Mouse (Mus musculus): ENCODE data around the gene Hist1h2bh.
"Not testable (repeated sequence)": the region's sequence is repeated elsewhere in the genome, so short reads cannot be mapped to it uniquely, and the experiment has no call there.

Hist1h2bh gene

DNA sequence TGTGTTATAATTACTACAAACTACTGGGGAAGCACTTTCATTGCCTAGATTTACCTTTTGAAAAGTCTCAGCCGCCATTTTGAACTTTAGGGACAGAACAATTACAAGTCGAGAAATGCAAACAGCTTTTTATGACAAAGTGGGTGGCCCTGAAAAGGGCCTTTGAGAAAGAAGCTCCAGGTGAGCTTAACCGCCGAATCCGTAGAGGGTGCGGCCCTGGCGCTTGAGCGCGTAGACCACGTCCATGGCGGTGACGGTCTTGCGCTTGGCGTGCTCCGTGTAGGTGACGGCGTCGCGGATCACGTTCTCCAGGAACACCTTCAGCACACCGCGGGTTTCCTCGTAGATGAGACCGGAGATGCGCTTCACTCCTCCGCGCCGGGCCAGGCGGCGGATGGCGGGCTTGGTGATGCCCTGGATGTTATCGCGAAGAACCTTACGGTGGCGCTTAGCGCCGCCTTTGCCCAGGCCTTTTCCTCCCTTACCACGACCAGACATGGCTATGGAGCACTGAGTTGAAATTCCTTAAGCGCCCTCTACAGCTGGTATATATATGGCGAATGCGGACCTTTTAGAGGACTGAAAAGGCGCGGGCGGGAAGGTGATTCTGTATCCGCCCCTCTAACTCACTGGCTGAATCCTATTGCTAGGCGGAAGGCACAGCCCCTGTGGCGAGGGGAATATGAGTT lies 8.1 kb upstream of the Hist1h2bh start, which contains the start of gene Hist1h4f:
Gene Hist1h4f, minus strand, starts transcription at position 503 of the 689 bp plus-strand sequence.
- peak; percentile 85 to 89 for DNase-seq

DNA sequence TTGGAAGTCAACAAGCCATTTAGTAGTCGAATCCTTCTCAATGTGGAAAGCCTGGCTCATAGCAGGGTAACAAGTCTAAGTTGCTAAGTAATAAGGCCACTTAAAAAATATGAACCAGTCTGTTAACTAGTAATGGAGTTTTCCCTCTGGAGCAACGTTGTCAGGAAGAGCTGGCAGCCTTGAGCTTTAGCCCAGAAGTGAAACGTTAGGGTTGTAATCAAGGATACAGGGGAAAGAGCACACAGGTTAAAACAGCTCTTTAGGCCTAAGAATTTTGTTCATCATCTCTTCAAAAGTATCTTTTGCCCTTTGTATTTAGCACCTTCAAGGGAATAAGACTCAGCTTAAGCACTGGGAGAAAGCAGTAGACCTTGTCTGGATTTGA lies 7.6 kb upstream of the Hist1h2bh start:
- DNase-seq: no peak

- no peak for DNase-seq
These were observed 3.5 kb upstream of the Hist1h2bh start for GRCm38 (mm10) chr13:23546694-23547093.

- DNase-seq: peak in 1 of 2 experiments; percentile 42
These were observed 1.6 kb upstream of the Hist1h2bh start for GRCm38 (mm10) chr13:23544787-23545120.

DNA sequence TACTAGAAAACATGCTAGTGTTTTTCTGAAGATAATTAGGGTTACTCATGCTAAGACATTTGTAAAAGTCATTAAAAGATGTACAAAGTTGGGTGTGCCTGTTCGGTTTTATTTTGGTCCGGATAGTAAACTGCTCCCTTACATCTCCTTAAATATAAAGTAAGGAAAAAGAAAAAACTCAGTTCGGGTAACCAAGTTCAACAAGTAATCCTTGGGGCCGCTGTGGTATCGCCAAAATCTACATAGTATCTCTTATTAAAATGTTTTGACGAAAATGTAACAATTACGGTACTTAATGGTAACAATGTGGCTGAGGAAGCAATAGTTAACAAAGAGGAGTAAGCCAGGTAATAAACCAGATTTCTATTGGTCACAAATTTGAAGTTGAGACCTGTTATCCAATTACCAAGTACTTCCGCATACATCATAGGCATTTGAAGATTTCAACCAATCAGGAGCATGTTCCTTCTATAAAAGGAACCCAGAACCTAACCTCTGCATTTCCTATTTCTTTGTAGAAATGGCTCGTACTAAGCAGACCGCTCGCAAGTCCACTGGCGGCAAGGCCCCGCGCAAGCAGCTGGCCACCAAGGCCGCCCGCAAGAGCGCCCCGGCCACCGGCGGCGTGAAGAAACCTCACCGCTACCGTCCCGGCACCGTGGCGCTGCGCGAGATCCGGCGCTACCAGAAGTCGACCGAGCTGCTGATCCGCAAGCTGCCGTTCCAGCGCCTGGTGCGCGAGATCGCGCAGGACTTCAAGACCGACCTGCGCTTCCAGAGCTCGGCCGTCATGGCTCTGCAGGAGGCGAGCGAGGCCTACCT lies 984 bp upstream of the Hist1h2bh start, which contains the start of gene Hist1h3f:
Gene Hist1h3f, plus strand, starts transcription at position 88 of the 822 bp plus-strand sequence.
- peak; percentile 49 to 79 for DNase-seq

DNA sequence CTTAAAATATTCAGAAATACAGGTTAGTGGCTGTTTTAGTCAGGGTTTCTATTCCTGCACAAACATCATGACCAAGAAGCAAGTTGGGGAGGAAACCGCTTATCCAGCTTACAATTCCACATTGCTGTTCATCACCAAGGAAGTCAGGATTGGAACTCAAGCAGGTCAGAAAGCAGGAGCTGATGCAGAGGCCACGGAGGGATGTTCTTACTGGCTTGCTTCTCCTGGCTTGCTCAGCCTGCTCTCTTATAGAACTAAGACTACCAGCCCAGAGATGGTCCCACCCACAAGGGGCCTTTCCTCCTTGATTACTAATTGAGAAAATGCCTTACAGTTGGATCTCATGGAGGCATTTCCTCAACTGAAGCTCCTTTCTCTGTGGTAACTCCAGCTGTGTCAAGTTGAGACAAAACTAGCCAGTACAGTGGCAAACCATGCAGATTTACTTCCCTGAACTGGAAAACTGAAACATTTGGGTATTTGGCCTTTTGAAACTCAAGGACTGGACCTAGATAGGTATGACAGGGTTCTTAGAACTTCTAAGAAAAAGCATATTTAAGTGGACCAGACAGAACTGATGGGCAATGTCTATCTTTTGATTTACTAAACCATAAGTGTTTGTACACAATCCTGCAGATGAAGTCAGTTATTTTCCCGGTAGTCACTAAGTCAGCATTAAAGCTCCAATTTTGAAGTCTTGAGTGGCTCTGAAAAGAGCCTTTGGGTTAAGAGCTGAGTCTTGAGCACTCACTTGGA lies 789 bp downstream of the Hist1h2bh start:
- not testable (repeated sequence) for DNase-seq

DNA sequence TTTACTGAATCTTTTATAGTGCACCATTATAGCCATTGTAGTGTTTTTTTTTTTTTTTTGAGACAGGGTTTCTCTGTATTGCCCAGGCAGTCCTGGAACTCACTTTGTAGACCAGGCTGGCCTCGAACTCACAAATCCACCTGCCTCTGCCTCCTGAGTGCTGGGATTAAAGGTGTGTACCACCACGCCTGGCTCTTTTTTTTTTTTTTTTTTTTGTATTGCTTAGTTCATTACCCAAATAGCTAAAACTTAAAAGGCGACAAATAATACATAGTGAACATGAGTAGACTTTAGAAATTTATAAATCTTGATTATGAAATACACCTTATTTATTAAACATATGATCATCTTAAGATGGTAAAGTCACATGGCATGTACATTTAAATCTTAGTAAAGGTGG lies 1.7 kb downstream of the Hist1h2bh start:
- no peak for DNase-seq

DNA sequence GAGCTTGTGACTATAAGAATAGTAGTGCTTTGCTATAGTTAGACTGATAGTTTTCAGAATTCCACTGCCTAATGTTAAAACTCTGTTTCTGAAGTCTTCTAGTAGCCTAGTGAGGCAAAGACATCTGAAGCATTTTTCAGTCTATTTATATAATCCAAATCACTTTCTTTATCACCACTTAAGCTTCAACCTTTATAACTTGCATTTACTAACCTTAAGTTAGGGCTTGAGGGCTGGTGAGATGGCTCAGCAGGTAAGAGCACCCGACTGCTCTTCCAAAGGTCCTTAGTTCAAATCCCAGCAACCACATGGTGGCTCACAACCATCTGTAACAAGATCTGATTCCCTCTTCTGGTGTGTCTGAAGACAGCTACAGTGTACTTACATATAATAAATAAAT lies 3.4 kb downstream of the Hist1h2bh start:
- DNase-seq: not testable (repeated sequence)

DNA sequence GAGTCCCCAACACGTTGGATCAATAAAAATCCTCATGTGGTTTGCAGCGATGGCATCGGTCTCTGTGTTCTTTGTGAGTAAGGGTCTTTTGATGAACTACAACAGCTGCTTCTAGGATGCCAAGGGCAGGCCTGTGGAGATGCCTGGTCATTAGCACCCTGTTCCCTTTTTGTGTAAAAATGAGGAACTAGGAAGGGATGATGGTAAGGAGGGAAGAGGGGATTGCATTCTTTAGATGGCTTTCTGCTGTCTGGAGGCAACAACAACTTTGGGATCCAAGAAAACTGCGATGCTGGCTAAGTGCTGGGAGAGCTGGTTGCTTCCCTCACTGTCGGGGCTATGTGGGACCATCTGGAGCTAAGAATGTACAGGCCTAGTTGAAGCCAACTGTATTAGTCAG lies 4.9 kb downstream of the Hist1h2bh start:
- no peak for DNase-seq

DNA sequence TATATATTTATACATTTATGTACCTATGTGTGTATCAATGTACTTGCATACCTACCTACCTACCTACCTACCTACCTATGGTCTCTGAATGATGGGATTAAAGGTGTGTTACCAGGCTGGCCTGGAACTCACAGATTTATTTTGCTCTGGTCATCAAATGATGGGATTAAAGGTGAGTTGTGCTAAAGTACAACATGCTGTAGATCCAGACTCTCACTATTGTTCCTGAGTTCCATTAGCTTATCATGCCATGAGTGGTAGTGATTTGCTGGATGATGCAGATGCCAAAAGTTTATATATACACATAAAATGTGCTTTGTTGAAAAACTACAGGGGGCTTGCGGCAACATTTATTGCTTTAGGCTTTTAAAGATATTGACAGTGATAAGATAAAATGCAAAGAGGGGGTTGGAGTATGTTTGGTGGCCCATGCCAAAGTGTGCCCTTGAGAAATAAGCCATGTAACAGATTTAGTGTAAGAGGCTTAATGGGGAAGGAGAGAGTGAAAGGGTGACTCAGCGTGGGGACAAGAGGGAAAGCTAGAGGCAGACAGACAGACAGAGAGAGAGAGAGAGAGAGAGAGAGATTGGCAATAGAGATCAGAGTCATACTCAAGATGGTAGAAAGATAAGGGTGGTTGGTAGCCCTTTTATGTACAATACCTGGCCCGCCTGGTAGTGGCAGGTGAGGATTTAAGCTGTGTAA lies 6.0 kb downstream of the Hist1h2bh start:
- no peak for DNase-seq

DNA sequence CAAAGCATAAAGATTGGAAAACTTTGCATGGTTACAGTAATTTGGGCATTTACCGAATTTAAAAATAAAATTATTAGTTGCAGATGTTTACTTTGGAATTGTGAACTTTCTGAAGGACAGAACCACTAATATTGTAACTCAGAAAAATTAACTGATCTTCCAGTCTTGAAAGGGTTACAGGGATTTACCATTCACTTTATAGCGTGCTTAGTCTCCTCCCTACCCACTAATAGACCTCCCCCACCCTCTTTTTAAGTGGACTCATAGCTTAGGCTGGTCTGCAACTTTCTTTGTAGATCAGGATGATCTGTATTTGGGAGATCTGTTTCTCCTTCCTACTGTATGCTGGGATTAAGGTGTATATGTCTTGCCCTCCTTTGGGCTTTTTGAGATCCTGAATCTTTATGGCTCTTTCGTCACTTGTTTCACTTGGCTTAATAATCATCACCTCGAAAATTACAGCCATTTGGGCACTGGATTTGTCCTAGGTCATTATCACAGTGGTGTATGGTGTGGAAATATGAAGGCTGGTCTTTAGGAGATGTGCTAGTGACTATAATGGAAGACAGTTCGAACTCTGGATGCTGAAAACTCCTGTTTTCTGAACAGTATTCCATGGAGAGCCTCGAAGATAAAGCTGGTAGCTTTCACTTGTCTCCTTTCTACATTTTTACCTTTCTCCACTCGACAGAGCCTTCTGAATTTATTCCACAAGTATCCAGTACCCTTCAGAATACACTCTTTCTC lies 6.9 kb downstream of the Hist1h2bh start:
- DNase-seq: no peak

DNA sequence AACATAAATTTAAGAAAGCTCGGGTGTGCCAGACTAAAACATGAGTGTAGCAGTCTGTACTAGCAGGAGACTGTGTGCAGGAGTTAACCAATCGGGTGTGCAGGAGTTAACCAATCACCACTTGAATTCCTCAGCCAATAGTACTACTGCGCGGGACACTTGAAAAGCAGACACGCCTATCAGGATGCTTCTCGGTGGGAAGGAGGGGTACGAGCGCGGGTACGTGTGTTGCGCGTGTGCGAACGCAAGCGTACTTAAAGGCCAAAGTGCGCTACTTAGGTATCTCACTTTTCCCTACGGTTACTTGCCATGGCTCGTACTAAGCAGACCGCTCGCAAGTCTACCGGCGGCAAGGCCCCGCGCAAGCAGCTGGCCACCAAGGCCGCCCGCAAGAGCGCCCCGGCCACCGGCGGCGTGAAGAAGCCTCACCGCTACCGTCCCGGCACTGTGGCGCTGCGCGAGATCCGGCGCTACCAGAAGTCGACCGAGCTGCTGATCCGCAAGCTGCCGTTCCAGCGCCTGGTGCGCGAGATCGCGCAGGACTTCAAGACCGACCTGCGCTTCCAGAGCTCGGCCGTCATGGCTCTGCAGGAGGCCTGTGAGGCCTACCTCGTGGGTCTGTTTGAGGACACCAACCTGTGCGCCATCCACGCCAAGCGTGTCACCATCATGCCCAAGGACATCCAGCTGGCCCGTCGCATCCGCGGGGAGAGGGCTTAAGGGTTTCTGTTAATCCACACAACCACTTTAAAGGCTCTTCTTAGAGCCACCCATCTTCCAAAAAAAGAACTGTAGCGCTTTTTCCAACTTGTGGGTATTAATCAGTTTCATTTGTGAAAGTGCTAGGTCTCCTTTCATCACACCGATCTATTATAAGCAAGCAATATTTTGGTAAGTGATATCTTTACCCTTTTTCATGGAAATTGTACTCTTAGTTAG lies 7.8 kb downstream of the Hist1h2bh start, which contains the start of gene Hist1h3g:
Gene Hist1h3g, plus strand, starts transcription at position 286 of the 939 bp plus-strand sequence.
- DNase-seq: peak; percentile 81 to 88

DNA sequence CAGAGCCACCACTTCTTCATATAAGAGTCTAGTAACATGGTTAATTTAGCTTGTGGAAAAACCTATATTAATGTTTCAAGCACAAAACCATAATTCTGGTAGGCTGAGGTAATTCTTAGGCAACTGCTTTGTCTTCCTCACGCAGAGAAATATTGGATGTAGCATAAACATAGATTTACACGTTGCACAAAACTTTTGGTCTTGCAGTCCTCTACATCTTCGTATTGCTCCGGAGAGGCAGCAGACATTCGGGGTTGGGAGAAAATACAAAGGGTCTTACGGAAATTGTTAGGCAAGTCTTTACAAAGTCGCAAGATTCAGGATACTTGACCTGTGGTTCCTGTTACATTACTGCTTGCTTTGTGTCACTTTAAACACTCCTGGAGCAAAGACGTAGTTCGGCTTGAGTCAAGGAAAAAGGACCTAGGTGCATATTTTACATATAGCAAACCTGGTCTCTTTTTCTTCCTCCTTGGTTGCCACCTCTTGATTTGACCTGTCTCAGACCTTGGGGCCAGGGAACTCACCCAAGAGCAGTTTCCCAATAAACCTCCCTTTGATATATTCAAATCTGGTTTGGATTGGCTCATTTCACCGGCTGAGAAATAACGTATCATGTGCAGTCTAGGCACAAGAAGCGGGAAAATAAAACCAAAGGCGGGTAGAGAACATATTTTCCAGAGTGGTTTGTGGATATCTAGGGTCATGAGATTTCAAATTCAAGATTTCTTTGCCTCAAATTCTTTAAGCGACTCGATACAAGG lies 8.6 kb downstream of the Hist1h2bh start:
- DNase-seq: no peak

- DNase-seq: peak; percentile 66 to 77
These were observed 9.4 kb downstream of the Hist1h2bh start, which contains the start of gene Hist1h2af for GRCm38 (mm10) chr13:23533560-23534367. Gene Hist1h2af (plus strand): TSS chr13:23533906.

DNA sequence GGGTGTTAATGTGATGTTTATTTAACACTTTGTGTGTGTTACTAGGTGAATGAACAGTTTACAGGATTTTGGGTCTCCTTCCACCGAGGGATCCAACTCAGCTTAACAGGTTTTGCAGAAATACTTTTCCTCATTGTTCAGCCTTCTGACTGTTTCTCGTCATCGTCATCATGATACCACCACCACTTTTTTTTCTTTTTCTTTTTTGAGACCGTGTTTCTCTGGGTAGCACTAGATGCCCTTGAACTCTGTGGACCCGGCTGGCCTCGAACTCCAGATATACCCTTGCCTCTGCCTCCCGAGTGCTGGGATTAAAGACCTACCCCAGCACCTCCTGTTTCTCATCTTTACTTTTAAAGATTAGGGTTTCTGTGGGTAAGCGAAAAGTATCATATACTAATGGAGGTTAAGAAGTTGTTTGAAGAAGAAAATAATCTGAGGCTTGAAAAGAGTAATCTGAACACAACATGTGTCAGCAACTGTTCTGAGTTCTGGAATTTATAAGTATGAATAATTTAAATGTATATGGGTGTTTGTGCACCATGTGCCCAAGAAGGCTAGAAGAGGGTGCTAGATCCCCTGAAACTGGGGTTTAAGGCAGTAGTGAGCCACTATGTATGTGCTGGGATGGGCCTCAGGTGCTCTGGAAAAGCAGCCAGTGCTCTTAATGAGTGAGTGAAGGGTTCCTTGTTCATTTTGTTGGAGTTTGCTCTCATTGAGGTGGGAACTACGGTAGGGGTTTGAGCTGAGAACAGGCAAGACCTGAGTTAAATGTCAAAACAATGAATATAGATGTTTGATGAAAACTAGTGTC lies 10.7 kb downstream of the Hist1h2bh start:
- DNase-seq: no peak

DNA sequence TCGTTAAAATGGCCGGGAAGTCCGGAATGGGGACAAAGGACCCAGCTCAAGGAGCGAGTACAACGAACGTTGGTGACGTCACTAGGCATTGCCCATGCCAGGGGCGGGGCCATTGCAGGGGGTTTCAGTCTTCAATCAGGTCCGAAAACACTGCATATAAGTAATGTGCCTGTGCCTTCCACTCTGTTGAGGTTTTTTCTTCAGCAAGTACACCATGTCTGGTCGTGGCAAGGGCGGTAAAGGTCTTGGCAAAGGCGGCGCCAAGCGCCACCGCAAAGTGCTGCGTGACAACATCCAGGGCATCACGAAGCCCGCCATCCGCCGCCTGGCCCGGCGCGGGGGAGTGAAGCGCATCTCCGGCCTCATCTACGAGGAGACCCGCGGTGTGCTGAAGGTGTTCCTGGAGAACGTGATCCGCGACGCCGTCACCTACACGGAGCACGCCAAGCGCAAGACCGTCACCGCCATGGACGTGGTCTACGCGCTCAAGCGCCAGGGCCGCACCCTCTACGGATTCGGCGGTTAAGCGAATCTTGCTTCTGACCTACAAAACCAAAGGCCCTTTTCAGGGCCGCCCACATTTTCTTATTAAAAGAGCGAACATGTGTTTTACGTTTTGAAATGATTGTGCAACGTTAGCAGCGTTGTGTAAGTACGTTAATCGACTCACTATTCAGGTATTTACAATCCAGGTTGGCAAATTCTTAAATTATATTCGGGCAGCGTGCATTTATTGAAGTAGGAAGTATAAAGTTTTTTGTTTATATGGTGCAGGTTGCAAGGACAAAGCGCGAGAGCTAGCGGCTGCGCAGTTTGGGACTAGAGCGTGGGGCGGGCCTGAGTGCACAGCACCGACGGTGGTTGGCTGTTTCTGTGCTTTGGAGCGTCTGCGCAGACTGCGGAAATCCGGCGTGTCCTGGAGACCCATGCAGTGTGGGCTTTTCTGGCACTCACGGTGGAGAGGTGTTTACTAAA lies 12.0 kb downstream of the Hist1h2bh start, which contains the start of gene Hist1h4h:
Gene Hist1h4h, plus strand, starts transcription at position 150 of the 975 bp plus-strand sequence.
- DNase-seq: peak; percentile 95 to 97

Data from cerebellum, adult 18-20 months (tissue).